Mouse (Mus musculus) CH12.LX (cell line): ENCODE results near the gene Brd3. TPM values are rescaled to one million over a fixed set of nuclear protein-coding genes. Genes with fewer than 3 reads are reported as not detected.

ENCODE experiments used
- DNase-seq: peaks from one replicate; pipeline ENCODE4 v3.0.0-alpha.2; 2013; ENCODE audit errors: extremely low read depth
- H3K27ac ChIP-seq: 2 replicates; pipeline ENCODE4 v1.5.1; 2012; ENCODE audit warnings: low read depth, mild to moderate bottlenecking, control low read depth, moderate library complexity; ENCODE audit not compliant: insufficient read depth
- H3K27me3 ChIP-seq: replicated peaks from 2 replicates; pipeline ENCODE3; 2012; ENCODE audit warnings: inconsistent platforms
- H3K36me3 ChIP-seq, 2 experiments: replicated peaks in 1 of 2; 2 replicates each; pipeline versions ENCODE3 to v1.6.1; 2012; ENCODE audit warnings: inconsistent platforms in 1 of 2, low read length in 1 of 2, mild to moderate bottlenecking in 1 of 2, mixed read lengths in 1 of 2, moderate library complexity in 1 of 2; ENCODE audit not compliant: control insufficient read depth in 1 of 2, insufficient read depth in 1 of 2
- H3K4me1 ChIP-seq, 2 experiments: 2 replicates each; pipeline ENCODE4 v1.6.1; 2012; ENCODE audit warnings: inconsistent platforms in 1 of 2, moderate library complexity in 1 of 2; ENCODE audit not compliant: insufficient read depth in 2 of 2, control insufficient read depth in 1 of 2
- H3K4me2 ChIP-seq: 2 replicates; pipeline ENCODE4 v1.6.1; 2012; ENCODE audit warnings: low read depth, mild to moderate bottlenecking, control low read depth; ENCODE audit not compliant: poor library complexity, insufficient read depth, severe bottlenecking
- H3K4me3 ChIP-seq, 3 experiments: fragments of 150-350 bp in 1 of 3; sonication (generic) in 1 of 3; replicated peaks in 1 of 3; 2 replicates each; pipeline versions ENCODE3 to v1.5.1; 2011 to 2012; ENCODE audit warnings: low read depth in 2 of 3, low read length in 2 of 3, mild to moderate bottlenecking in 2 of 3, moderate library complexity in 2 of 3, control low read depth in 1 of 3, improper control_type of control experiment in 1 of 3, inconsistent platforms in 1 of 3, mixed read lengths in 1 of 3; ENCODE audit not compliant: poor library complexity in 1 of 3
- H3K79me2 ChIP-seq: replicated peaks from 2 replicates; pipeline ENCODE4 v1.6.1; 2012; ENCODE audit warnings: mild to moderate bottlenecking, moderate library complexity; ENCODE audit not compliant: control insufficient read depth, poor library complexity, insufficient read depth, severe bottlenecking; ENCODE audit errors: extremely low read depth
- H3K9ac ChIP-seq: 2 replicates; pipeline ENCODE4 v1.6.1; 2012; ENCODE audit warnings: low read depth, mild to moderate bottlenecking, control low read depth, moderate library complexity; ENCODE audit not compliant: insufficient read depth
- H3K9me3 ChIP-seq: replicated peaks from 2 replicates; pipeline ENCODE3; 2012; ENCODE audit warnings: low read length, inconsistent platforms, mixed read lengths
- BHLHE40 ChIP-seq: IDR thresholded peaks from 2 replicates; pipeline ENCODE4 v1.6.1; 2011; ENCODE audit warnings: mild to moderate bottlenecking, low read depth, low read length, improper control_type of control experiment
- E2F4 ChIP-seq: IDR thresholded peaks from 2 replicates; pipeline ENCODE4 v1.6.1; 2011; ENCODE audit warnings: low read depth, low read length, improper control_type of control experiment; ENCODE audit not compliant: insufficient replicate concordance
- ELF1 ChIP-seq: IDR thresholded peaks from 2 replicates; pipeline ENCODE4 v1.6.1; 2014; ENCODE audit warnings: low read depth, mild to moderate bottlenecking, inconsistent platforms, low read length, improper control_type of control experiment
- ETS1 ChIP-seq: conservative IDR thresholded peaks from 2 replicates; pipeline ENCODE4 v1.6.1; 2012; ENCODE audit warnings: low read depth, mild to moderate bottlenecking, inconsistent platforms, low read length, improper control_type of control experiment, moderate library complexity
- JUN ChIP-seq: IDR thresholded peaks from 2 replicates; pipeline ENCODE4 v1.6.1; 2011; ENCODE audit warnings: low read depth, mild to moderate bottlenecking, low read length, improper control_type of control experiment, moderate library complexity; ENCODE audit not compliant: insufficient read depth
- JUND ChIP-seq: conservative IDR thresholded peaks from 2 replicates; pipeline ENCODE4 v1.6.1; 2011; ENCODE audit warnings: low read depth, low read length, improper control_type of control experiment
- MAFK ChIP-seq: IDR thresholded peaks from 2 replicates; pipeline ENCODE4 v1.6.1; 2011; ENCODE audit warnings: low read length, improper control_type of control experiment; ENCODE audit not compliant: insufficient replicate concordance
- MAZ ChIP-seq: IDR thresholded peaks from 2 replicates; pipeline ENCODE4 v1.6.1; 2012; ENCODE audit warnings: low read depth, mild to moderate bottlenecking, inconsistent platforms, low read length, improper control_type of control experiment, moderate library complexity
- MEF2A ChIP-seq: IDR thresholded peaks from 2 replicates; pipeline ENCODE4 v1.6.1; 2014; ENCODE audit warnings: low read depth, mild to moderate bottlenecking, inconsistent platforms, low read length, improper control_type of control experiment, borderline replicate concordance
- MXI1 ChIP-seq: IDR thresholded peaks from 2 replicates; pipeline ENCODE4 v1.6.1; 2011; ENCODE audit warnings: mild to moderate bottlenecking, low read depth, low read length, improper control_type of control experiment
- MYC ChIP-seq: IDR thresholded peaks from 2 replicates; pipeline ENCODE4 v1.6.1; 2011; ENCODE audit warnings: low read depth, mild to moderate bottlenecking, improper control_type of control experiment, low read length
- NRF1 ChIP-seq: IDR thresholded peaks from 2 replicates; pipeline ENCODE4 v1.6.1; 2014; ENCODE audit warnings: low read depth, mild to moderate bottlenecking, inconsistent platforms, low read length, improper control_type of control experiment, moderate library complexity
- POLR2A ChIP-seq: IDR thresholded peaks from 2 replicates; pipeline ENCODE4 v1.6.1; 2011; ENCODE audit warnings: low read depth, mild to moderate bottlenecking, improper control_type of control experiment, low read length
- POLR2AphosphoS2 ChIP-seq: IDR thresholded peaks from 2 replicates; pipeline ENCODE4 v1.6.1; 2011; ENCODE audit warnings: low read depth, low read length, improper control_type of control experiment
- SIN3A ChIP-seq: IDR thresholded peaks from 2 replicates; pipeline ENCODE4 v1.6.1; 2012; ENCODE audit warnings: low read length, improper control_type of control experiment, inconsistent platforms
- TCF12 ChIP-seq: IDR thresholded peaks from 2 replicates; pipeline ENCODE4 v1.6.1; 2014; ENCODE audit warnings: low read depth, mild to moderate bottlenecking, inconsistent platforms, low read length, improper control_type of control experiment
- ZMIZ1 ChIP-seq: IDR thresholded peaks from 2 replicates; pipeline ENCODE4 v1.6.1; 2012; ENCODE audit warnings: low read depth, mild to moderate bottlenecking, inconsistent platforms, low read length, improper control_type of control experiment
- dilution Hi-C: fragments of 300-500 bp; cut with MboI; formaldehyde crosslinking; loops from 2 replicates; pipeline ENCODE4 v1.14.3; 2020; ENCODE audit warnings: low sequenced_read_pairs; ENCODE audit not compliant: extremely low pct_unique_long_range_greater_than_20kb, extremely low pct_ligation_motif_present
- in situ Hi-C: fragments of 300-500 bp; cut with MboI; formaldehyde crosslinking; loops from 3 replicates; pipeline ENCODE4 v1.14.3; 2019; ENCODE audit warnings: low sequenced_read_pairs, low pct_ligation_motif_present, low pct_unique_long_range_greater_than_20kb, mixed read lengths
- polyA plus RNA-seq: library from polyadenylated mRNA; unstranded; fragments of >175 nt; gene quantifications from 2 replicates; pipeline ENCODE4 v1.2.1, GENCODE M21; 2012; ENCODE audit warnings: low read depth; ENCODE audit not compliant: insufficient read length
- total RNA-seq, 2 experiments: library from RNA; depleted of rRNA; stranded (reverse); fragments of 300-350 nt in 1 of 2; fragments of >200 nt in 1 of 2; gene quantifications; 2 replicates each; pipeline ENCODE4 v1.2.3; 2012 to 2014

Gene Brd3
- total and polyA plus RNA-seq, 3 experiments, result 2.5 to 17.1 (median 6.6) TPM

GRCm38 (mm10) chr2:27460163-27460562, 47.3 kb downstream of the Brd3 start:
- in situ Hi-C loops, result no loop called here
- Histone ChIP-seq H3K4me2 (no peak overlapping the region), H3K27me3 (no peaks in the 10 kb centered on the region), H3K4me3 (no peak overlapping the region), H3K79me2 (no peaks in the 10 kb centered on the region), H3K9ac (no peak overlapping the region), H3K27ac (no peak overlapping the region), H3K36me3 (peaks cover 71 to 92% of the 10 kb centered on the region in 2 experiments), H3K4me1 (peaks cover 10 to 21% of the 10 kb centered on the region in 2 experiments), H3K9me3 (no peaks in the 10 kb centered on the region)
- no peak for DNase-seq
- TF ChIP-seq MEF2A (no peak), ZMIZ1 (no peak), ELF1 (no peak), MYC (no peak), NRF1 (no peak), MXI1 (no peak), POLR2AphosphoS2 (no peak), ETS1 (no peak), MAZ (no peak), E2F4 (no peak), POLR2A (no peak)
- dilution Hi-C loops, result no loop called here

DNA sequence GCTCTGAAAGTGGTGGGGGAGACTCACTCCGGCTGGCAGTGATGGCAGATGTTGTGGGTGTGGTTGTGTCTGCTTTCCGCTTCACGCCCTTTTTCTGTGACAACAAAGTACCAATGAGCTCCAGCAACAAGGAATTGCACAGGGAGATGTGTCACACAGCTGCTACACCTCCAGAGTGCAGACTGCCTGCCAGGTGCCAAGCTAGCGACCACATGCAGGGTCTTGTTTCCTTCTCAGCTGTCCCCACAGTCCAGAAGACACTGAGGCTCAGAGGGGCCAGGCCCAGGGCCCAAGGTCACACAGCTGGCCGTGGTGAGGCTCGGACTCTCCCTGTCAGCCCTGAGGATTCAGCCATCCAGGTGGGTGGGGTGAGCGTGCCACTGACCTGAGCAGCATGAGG, 47.7 kb downstream of the Brd3 start:
- TF ChIP-seq TCF12 (no peak), NRF1 (no peak), SIN3A (no peak), JUN (no peak), BHLHE40 (no peak), JUND (no peak), MAFK (no peak)
- dilution Hi-C loops (no loop called here), in situ Hi-C loops (no loop called here)
- H3K27me3 ChIP-seq, result no peaks in the 10 kb centered on the region
- no peak for DNase-seq
- peaks cover 72 to 95% of the 10 kb centered on the region in 2 experiments for H3K36me3 ChIP-seq
- no peak overlapping the region for H3K4me3 ChIP-seq
- H3K27ac ChIP-seq, result no peak overlapping the region
- no peaks in the 10 kb centered on the region for H3K9me3 ChIP-seq
- peaks cover 10 to 21% of the 10 kb centered on the region in 2 experiments for H3K4me1 ChIP-seq
- H3K4me2 ChIP-seq, result no peak overlapping the region
- no peaks in the 10 kb centered on the region for H3K79me2 ChIP-seq
- no peak overlapping the region for H3K9ac ChIP-seq
